Mouse (Mus musculus) lung, adult 18-20 months (tissue): ENCODE measurements at regions not wholly inside any gene's neighbourhood (a gene's known extent, or its start where the extent isn't known, plus 50 kb on each side); places are given as distances from the start of the nearest gene placed in this dataset.
"Not testable (repeated sequence)": the region's sequence is repeated elsewhere in the genome, so short reads cannot be mapped to it uniquely, and the experiment has no call there.

Experiments used
- DNase-seq, 2 experiments: peaks; one replicate each; pipeline ENCODE4 v3.0.0; 2022; ENCODE audit warnings: mixed read lengths in 2 of 2

GRCm38 (mm10) chrX:166809165-166809564 is 223.6 kb upstream of the Egfl6 start:
- DNase-seq, result no peak

DNA sequence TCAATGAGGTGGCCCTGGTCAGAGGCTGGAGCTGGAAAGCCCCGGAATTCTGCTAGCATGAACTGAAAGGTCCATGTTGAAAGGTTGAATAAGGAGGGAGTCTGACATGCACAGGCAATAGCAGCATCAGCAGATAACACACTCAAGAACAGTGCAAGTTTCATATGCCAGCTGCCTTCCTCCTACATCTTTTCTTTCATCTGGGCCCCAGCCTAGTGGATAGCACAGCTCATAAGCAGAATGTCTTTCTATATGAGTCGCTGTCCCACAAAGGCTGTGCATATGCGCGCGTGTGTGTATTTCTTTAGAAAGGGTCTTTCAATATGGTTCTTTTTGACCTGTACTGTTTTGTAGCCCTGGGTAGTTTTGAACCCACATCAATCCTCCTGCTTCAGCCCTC is 222.7 kb upstream of the Egfl6 start:
- DNase-seq, result no peak

DNA sequence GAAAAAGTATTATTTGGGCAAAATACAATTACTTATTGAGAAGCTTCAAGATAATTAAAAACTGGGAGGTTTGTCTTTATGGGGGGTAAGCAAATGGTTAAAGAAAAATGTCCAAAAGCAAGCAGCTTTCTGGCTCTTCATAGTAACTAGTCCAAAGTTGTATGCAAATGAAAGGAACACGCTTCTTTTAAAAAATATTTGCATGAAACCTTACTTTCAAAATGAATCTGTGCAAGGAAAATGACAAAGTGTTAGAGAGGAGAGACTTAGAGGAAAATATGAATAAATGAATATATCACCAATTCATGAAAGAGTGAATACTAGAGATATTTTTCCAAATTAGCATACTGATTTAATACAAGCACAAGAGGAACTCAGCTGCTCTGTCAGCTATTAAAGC is 220.4 kb upstream of the Egfl6 start:
- DNase-seq, result no peak

DNA sequence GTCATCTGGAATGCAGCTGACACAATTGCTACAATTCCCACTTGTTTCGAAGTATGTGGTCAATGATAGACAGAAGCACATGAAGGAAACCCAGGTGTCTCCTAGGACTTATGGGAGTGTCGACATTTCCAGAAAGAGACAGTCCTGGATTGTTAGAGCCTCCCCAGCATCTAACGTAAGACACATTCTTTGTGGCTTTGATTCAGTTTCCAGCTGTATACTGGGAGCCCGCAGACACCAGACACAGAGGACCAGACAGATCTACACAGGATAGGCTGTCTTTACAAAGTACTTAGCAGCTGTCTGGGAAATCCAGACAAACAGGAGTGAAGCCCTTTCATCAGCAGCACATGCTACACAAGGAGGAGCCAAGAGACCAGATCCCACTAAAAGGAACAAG is 220.0 kb upstream of the Egfl6 start:
- no peak for DNase-seq

DNA sequence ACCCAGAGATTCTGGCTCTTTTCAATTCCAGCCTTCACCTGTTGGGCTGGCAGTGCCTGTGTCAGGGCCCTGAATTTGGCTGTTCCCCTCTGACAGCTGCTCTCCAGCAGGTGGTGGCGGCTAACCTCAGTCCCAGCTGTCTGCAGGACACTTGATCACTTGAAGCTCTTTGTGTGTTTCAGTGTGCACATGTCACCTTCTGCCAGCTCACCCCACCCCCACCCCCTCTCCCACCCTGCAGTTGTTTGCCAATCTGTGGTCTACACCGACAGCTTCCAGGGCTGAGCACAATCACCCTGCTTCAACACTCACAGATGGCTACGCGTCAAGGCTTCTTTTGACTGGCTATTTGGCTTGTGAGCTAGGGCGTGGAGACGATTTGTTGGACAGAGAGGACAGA is 217.7 kb upstream of the Egfl6 start:
- DNase-seq, result no peak

DNA sequence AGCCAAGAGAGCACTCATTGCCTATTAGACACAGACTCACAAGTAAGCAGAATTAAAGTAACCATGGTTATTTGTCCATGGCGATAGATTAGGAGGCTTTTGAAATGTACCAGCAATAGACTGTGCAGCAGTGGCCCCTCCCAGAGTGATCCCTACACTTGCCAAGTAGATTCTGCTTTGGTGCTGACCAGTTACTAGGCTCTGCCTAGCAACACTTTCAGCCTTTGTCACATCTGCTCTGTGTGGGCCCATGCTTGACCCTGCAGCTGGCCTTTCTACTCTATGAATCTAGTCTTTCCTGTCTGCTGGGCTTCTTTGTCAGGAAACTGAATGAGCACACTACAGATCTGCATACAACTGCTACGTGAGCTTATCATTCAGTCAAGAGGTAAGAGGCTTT is 215.5 kb upstream of the Egfl6 start:
- DNase-seq, result no peak

- no peak for DNase-seq
Measured at GRCm38 (mm10) chrX:166795651-166796050, 210.1 kb upstream of the Egfl6 start.

GRCm38 (mm10) chrX:166789031-166789430 is 203.5 kb upstream of the Egfl6 start:
- DNase-seq, result no peak

- not testable (repeated sequence) for DNase-seq
Measured at GRCm38 (mm10) chrX:166787137-166787536, 201.6 kb upstream of the Egfl6 start.

GRCm38 (mm10) chrX:166785615-166786014 is 200.1 kb upstream of the Egfl6 start:
- DNase-seq, result no peak

- DNase-seq, result no peak
Measured at GRCm38 (mm10) chrX:166783377-166783776, 197.9 kb upstream of the Egfl6 start.

DNA sequence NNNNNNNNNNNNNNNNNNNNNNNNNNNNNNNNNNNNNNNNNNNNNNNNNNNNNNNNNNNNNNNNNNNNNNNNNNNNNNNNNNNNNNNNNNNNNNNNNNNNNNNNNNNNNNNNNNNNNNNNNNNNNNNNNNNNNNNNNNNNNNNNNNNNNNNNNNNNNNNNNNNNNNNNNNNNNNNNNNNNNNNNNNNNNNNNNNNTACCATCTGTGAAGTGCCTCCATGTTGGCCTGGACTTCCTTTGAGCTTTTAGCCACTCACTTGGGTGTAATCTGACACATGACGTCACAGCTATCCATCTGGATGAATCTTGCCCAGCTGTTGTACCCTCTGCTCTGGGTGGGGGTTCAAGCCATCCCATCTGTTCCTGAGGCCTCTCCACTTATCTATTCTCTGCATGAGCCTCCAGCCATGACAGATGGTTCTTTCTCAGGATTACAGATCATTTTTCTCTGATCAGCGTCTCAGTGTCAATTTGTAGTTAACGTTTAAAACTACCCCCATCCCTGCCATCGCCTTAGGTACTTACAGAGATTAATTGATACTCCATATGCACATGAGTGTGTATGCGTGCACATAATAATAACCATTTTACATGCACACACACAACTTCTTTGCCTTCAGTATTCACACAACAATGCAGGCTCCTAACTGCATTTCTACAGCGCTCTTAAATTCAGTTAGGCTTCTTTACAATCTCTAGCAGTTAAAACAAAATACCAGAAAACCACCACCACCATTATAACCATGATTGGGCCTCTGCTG is 194.0 kb upstream of the Egfl6 start:
- DNase-seq, result no peak

- DNase-seq, result no peak
Measured at GRCm38 (mm10) chrX:166773408-166773854, 187.9 kb upstream of the Egfl6 start.

DNA sequence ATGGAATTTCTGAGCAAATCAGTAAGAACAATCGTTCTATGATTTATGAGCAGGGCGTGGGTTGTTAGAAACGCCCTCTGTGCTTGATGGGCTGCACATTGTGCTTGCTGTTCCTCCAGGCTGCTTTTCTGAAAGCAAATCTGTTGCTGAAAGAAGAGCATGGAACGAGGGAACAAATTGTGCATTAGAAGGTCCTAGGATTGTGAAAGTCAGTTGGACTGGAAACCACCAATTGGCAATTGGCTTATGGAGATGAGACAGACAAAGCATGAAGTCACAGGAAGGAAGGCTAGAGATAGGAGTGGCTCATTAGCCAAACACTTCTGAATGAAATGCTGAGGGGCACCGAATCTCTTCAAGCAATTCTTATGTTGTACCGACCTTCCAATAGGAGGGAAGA is 181.5 kb upstream of the Egfl6 start:
- DNase-seq, result peak; percentile 3 to 13

DNA sequence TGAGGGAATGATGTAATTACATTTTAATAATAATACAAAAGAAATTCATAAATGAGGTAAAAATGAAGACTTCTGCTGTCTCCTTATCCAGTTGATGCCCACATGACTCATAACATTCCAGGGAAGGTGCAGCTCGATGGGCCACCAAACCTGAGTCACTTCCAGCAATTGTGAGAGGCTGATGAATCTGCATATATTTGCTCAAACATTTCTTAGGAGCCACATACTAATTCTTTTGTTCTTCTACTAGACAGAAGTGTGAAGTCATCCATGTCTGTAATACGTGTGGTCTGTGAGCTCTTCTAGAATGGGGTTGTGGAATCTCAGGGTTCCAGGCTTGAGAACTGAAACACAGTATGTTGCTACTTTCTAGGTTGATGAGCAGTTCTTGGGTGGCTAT is 180.1 kb upstream of the Egfl6 start:
- no peak for DNase-seq

DNA sequence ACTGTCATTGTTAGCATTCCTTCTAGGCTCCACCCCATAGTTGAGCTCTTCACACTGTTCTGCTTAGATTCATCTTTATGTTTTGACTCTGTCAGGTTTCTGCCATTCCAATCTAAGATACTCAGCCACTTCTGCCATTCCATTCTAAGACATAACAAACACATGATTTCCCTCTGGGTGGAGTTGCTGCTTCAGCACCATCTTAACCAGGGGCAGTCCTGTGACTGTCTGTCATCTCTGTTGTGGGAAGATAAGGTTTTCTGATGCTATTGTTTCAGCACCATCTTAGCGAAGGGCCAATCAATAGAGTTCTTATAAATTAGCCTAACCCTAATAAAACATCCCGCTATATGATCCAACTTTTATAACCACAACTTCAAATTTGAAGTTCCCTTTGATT is 176.6 kb upstream of the Egfl6 start:
- no peak for DNase-seq

DNA sequence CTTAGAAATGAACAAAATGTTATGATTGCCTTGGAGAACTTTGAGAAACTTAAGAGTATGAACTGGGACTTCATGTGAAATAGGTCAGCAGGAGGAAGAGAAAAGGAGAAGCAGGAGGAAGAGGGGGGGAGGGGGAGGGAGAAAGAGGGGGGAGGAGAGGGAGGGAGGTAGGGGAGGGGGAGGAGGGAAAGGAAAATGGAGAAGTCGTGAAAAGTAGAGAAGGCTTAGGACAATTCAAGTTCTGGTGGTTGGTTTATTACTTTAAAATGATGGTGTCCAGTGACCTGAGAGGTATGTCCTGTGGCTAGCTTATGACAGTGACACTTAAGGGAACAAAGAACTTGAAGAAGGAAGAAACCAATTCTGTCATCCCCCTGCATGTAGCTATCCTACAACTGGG is 171.6 kb upstream of the Egfl6 start:
- DNase-seq, result no peak

- DNase-seq, result no peak
Measured at GRCm38 (mm10) chrX:166754967-166755654, 169.6 kb upstream of the Egfl6 start.

GRCm38 (mm10) chrX:166749055-166749679 is 163.6 kb upstream of the Egfl6 start:
- DNase-seq, result no peak

GRCm38 (mm10) chrX:166731354-166731753 is 145.8 kb upstream of the Egfl6 start:
- DNase-seq, result no peak

- no peak for DNase-seq
Measured at GRCm38 (mm10) chrX:166728622-166728928, 143.1 kb upstream of the Egfl6 start.

DNA sequence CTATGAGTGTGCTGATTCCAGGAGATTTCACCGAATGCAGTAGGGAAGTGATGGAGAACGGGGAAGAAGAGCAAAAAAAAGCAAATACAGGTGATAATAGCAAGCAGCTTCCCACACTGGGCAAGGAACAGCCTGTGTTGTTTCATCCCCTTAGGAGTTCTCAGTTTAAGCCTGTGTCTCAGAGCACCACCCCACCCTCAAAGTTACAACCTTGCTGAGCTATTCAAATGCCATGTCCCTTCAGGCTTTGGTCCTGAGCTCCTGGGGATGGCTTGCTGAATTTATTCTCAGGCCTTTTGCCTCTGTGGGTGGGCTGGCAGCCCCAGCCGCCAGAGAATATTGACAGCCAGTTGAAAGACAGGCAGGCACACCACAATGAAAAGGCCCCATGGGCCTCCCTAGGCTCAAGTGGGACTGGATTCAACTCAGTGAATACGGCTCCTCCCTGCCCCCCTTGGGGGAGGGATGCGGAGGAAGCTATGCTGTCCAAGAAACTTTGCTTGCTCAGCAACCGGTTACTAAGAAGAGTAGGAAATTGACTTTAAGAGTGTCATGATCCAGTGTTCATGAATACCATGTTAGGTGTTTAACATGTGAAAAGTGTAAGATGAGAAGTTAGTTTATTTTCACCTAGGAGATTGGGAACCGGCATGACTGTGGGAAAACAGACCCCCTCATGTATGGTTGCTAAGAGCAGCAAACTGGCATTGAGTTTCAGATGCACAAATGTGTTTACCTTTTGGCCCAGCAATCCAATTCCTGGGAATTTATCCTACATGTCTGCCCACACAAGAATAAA is 142.5 kb upstream of the Egfl6 start:
- DNase-seq, result no peak

- no peak for DNase-seq
Measured at GRCm38 (mm10) chrX:166725761-166726503, 140.4 kb upstream of the Egfl6 start.
